Mouse (Mus musculus): ENCODE measurements around the gene Tbck. TPM values are rescaled to one million over a fixed set of nuclear protein-coding genes. Genes with fewer than 3 reads are reported as not detected.

Gene Tbck
- polyA plus RNA-seq, 1 experiment, result 17.3 TPM

DNA sequence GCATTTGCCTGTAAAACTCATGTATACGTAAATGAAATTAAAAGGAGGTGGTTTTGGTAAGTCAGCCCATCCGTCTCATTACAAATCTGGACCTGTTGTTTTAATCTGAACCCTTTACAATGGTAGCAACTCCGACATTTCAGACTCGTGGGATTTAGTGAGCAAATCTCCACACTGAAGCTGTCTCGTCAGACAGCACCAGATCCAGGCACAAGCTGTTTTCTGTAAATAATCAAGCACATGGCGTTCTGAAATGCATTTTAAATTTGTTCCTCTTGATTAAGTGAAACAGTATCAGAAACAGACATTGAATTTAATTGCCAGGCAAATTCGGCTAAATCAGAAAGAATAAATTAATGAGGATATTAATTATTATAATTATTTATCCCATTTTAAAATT is 165.7 kb downstream of the Tbck start:
- no peak for TF ChIP-seq POLR2A (IDR thresholded peaks at IDR 0.05; ENCODE audit: borderline replicate concordance, low read depth, low read length)
- TF ChIP-seq CTCF (IDR thresholded peaks at IDR 0.05; ENCODE audit: low read depth, low read length), result no peak
- Histone ChIP-seq H3K4me1 (ENCODE audit: control insufficient read depth, insufficient read depth, low read length) (no peaks in the 10 kb centered on the region), H3K27ac (ENCODE audit: insufficient read depth, low read depth, low read length) (no peak overlapping the region), H3K4me3 (ENCODE audit: insufficient read depth, low read length) (no peak overlapping the region)

- TF ChIP-seq CTCF (IDR thresholded peaks at IDR 0.05; ENCODE audit: low read depth, low read length), result no peak
- TF ChIP-seq POLR2A (IDR thresholded peaks at IDR 0.05; ENCODE audit: borderline replicate concordance, low read depth, low read length), result no peak
- Histone ChIP-seq H3K4me1 (ENCODE audit: control insufficient read depth, insufficient read depth, low read length) (no peaks in the 10 kb centered on the region), H3K4me3 (ENCODE audit: insufficient read depth, low read length) (no peak overlapping the region), H3K27ac (ENCODE audit: insufficient read depth, low read depth, low read length) (no peak overlapping the region)
Measured at GRCm38 (mm10) chr3:132850431-132850830, 166.5 kb downstream of the Tbck start.

GRCm38 (mm10) chr3:132851417-132851816 is 167.5 kb downstream of the Tbck start:
- no peak overlapping the region for H3K27ac ChIP-seq (ENCODE audit: insufficient read depth, low read depth, low read length)
- H3K4me3 ChIP-seq (ENCODE audit: insufficient read depth, low read length), result no peak overlapping the region
- no peaks in the 10 kb centered on the region for H3K4me1 ChIP-seq (ENCODE audit: control insufficient read depth, insufficient read depth, low read length)
- TF ChIP-seq POLR2A (IDR thresholded peaks at IDR 0.05; ENCODE audit: borderline replicate concordance, low read depth, low read length), result no peak

GRCm38 (mm10) chr3:132851841-132852728 is 168.1 kb downstream of the Tbck start:
- H3K27ac ChIP-seq (ENCODE audit: insufficient read depth, low read depth, low read length), result no peak overlapping the region
- no peaks in the 10 kb centered on the region for H3K4me1 ChIP-seq (ENCODE audit: control insufficient read depth, insufficient read depth, low read length)
- H3K4me3 ChIP-seq (ENCODE audit: insufficient read depth, low read length), result no peak overlapping the region
- no peak for TF ChIP-seq CTCF (IDR thresholded peaks at IDR 0.05; ENCODE audit: low read depth, low read length)
- TF ChIP-seq POLR2A (IDR thresholded peaks at IDR 0.05; ENCODE audit: borderline replicate concordance, low read depth, low read length), result no peak

DNA sequence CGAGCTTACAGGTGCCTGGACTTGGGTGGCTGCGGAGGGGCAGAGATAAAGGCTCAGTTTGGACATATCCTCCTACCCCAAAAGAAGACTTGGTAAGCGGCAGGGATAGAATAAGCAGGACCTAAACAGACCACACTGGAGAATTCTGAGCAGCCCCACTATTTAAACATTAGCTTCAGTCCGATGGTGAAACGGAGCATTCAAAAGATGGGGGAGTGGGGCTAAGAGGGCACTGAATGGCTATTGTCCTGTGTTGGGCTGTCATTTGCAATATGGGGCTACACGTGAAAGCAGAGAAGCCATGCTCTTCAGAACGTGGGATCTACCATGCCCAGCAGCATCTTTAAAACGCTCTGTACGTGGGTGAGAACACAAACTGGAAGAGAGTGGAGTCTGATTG is 170.3 kb downstream of the Tbck start:
- Histone ChIP-seq H3K4me3 (ENCODE audit: insufficient read depth, low read length) (no peak overlapping the region), H3K4me1 (ENCODE audit: control insufficient read depth, insufficient read depth, low read length) (no peaks in the 10 kb centered on the region), H3K27ac (ENCODE audit: insufficient read depth, low read depth, low read length) (no peak overlapping the region)
- TF ChIP-seq POLR2A (IDR thresholded peaks at IDR 0.05; ENCODE audit: borderline replicate concordance, low read depth, low read length) (no peak), CTCF (IDR thresholded peaks at IDR 0.05; ENCODE audit: low read depth, low read length) (no peak)

- no peak overlapping the region for H3K27ac ChIP-seq (ENCODE audit: insufficient read depth, low read depth, low read length)
- TF ChIP-seq CTCF (IDR thresholded peaks at IDR 0.05; ENCODE audit: low read depth, low read length), result no peak
- no peak for TF ChIP-seq POLR2A (IDR thresholded peaks at IDR 0.05; ENCODE audit: borderline replicate concordance, low read depth, low read length)
- H3K4me3 ChIP-seq (ENCODE audit: insufficient read depth, low read length), result no peak overlapping the region
- no peaks in the 10 kb centered on the region for H3K4me1 ChIP-seq (ENCODE audit: control insufficient read depth, insufficient read depth, low read length)
Measured at GRCm38 (mm10) chr3:132855458-132856212, 171.7 kb downstream of the Tbck start.

GRCm38 (mm10) chr3:132856651-132857050 is 172.7 kb downstream of the Tbck start:
- H3K4me1 ChIP-seq (ENCODE audit: control insufficient read depth, insufficient read depth, low read length), result no peaks in the 10 kb centered on the region
- no peak overlapping the region for H3K4me3 ChIP-seq (ENCODE audit: insufficient read depth, low read length)
- no peak overlapping the region for H3K27ac ChIP-seq (ENCODE audit: insufficient read depth, low read depth, low read length)
- TF ChIP-seq CTCF (IDR thresholded peaks at IDR 0.05; ENCODE audit: low read depth, low read length) (no peak), POLR2A (IDR thresholded peaks at IDR 0.05; ENCODE audit: borderline replicate concordance, low read depth, low read length) (no peak)

- no peak overlapping the region for H3K4me3 ChIP-seq (ENCODE audit: insufficient read depth, low read length)
- TF ChIP-seq POLR2A (IDR thresholded peaks at IDR 0.05; ENCODE audit: borderline replicate concordance, low read depth, low read length) (no peak), CTCF (IDR thresholded peaks at IDR 0.05; ENCODE audit: low read depth, low read length) (no peak)
- H3K27ac ChIP-seq (ENCODE audit: insufficient read depth, low read depth, low read length), result no peak overlapping the region
- H3K4me1 ChIP-seq (ENCODE audit: control insufficient read depth, insufficient read depth, low read length), result no peaks in the 10 kb centered on the region
Measured at GRCm38 (mm10) chr3:132858849-132859248, 174.9 kb downstream of the Tbck start.

DNA sequence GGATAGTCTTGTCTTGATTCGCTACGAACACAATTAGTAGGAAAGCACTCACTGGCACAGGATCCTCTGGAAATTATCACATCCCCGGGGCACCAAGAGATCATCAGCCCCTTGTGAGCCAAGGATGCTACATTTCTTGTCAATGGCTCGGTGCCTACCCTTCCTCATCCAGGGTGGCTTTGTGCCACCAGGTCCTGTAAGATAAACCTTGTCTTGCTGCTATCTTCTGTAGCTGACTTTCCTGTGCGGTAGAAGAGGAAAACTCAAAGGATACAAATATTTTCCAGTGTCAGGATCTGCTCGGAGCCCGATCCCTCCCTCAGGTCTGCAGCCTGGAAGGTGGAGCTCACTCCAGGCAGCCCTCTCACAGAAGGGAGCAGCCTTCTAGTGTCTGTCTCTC is 175.6 kb downstream of the Tbck start:
- H3K4me1 ChIP-seq (ENCODE audit: control insufficient read depth, insufficient read depth, low read length), result no peaks in the 10 kb centered on the region
- H3K4me3 ChIP-seq (ENCODE audit: insufficient read depth, low read length), result no peak overlapping the region
- H3K27ac ChIP-seq (ENCODE audit: insufficient read depth, low read depth, low read length), result no peak overlapping the region
- TF ChIP-seq CTCF (IDR thresholded peaks at IDR 0.05; ENCODE audit: low read depth, low read length), result no peak
- no peak for TF ChIP-seq POLR2A (IDR thresholded peaks at IDR 0.05; ENCODE audit: borderline replicate concordance, low read depth, low read length)

DNA sequence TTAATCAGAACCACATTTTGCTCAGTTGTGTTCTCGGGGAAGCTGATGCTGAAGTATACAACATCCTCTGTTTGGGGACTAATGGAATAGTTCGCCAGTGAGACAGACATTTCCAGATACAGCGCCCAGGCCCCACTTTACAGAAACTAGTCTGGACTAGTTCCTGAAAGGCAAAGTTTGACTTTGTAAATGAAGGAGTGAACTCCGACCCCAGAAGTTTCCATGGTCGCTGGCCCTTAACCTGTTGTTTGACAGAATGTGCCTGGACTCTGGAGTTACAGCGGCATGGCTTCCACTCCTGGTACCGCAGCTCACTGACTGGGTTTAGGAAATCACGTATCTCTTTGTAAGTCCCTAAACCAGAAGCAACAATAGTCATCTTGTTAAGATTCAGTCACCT is 176.9 kb downstream of the Tbck start:
- Histone ChIP-seq H3K27ac (ENCODE audit: insufficient read depth, low read depth, low read length) (no peak overlapping the region), H3K4me1 (ENCODE audit: control insufficient read depth, insufficient read depth, low read length) (peaks cover 8% of the 10 kb centered on the region), H3K4me3 (ENCODE audit: insufficient read depth, low read length) (no peak overlapping the region)
- TF ChIP-seq POLR2A (IDR thresholded peaks at IDR 0.05; ENCODE audit: borderline replicate concordance, low read depth, low read length), result no peak
- TF ChIP-seq CTCF (IDR thresholded peaks at IDR 0.05; ENCODE audit: low read depth, low read length), result no peak
